Mouse (Mus musculus) cerebellum, adult 2 months (tissue): Measurements from ENCODE around the gene Irgc1. TPM values are rescaled to one million over a fixed set of nuclear protein-coding genes. Genes with fewer than 3 reads are reported as not detected.

Source experiments
- DNase-seq, 2 experiments: peaks; one replicate each; pipeline ENCODE4 v3.0.0; 2021
- H3K27ac ChIP-seq: fragments of 200-500 bp; 2 replicates; pipeline ENCODE4 v1.5.1; 2012; ENCODE audit warnings: low read length, control low read depth, inconsistent platforms; ENCODE audit not compliant: insufficient read depth
- H3K27me3 ChIP-seq: fragments of 200-500 bp; 2 replicates; pipeline ENCODE4 v1.6.1; 2012; ENCODE audit warnings: inconsistent platforms, mild to moderate bottlenecking, low read length, moderate library complexity; ENCODE audit not compliant: control insufficient read depth, insufficient read depth
- H3K4me1 ChIP-seq: fragments of 200-500 bp; 2 replicates; pipeline ENCODE4 v1.6.1; 2011; ENCODE audit warnings: low read length; ENCODE audit not compliant: control insufficient read depth, insufficient read depth
- H3K4me3 ChIP-seq: fragments of 200-500 bp; replicated peaks from 2 replicates; pipeline ENCODE3; 2011; ENCODE audit warnings: mild to moderate bottlenecking, low read depth, low read length, control low read depth; ENCODE audit not compliant: insufficient read depth
- CTCF ChIP-seq: fragments of 200-500 bp; IDR thresholded peaks from 2 replicates; pipeline ENCODE4 v1.5.1; 2011; ENCODE audit warnings: low read depth, mild to moderate bottlenecking, control low read depth, low read length, moderate library complexity, borderline replicate concordance; ENCODE audit not compliant: insufficient read depth
- POLR2A ChIP-seq: fragments of 200-500 bp; IDR thresholded peaks from 2 replicates; pipeline ENCODE4 v1.6.1; 2011; ENCODE audit warnings: low read length, control low read depth, borderline replicate concordance; ENCODE audit not compliant: insufficient read depth
- WGBS: fragments of 180-500 bp; shearing (Covaris S2); methylation state at CpG from one replicate; pipeline ENCODE4 v1.1.7; 2018; 5-methylcytosine and 5-hydroxymethylcytosine counted together
- polyA plus RNA-seq: library from polyadenylated mRNA; depleted of rRNA; stranded (reverse); fragments of >200 nt; gene quantifications from 2 replicates; pipeline ENCODE4 v1.2.3, GENCODE M21; 2012

Gene Irgc1
- polyA plus RNA-seq, 1 experiment: not detected

GRCm38 (mm10) chr7:24439191-24439590 is 12.9 kb downstream of the Irgc1 start:
- Histone ChIP-seq H3K27ac (no peak overlapping the region), H3K4me1 (peaks cover 27% of the 10 kb centered on the region), H3K27me3 (no peaks in the 10 kb centered on the region), H3K4me3 (no peak overlapping the region)
- TF ChIP-seq CTCF (no peak), POLR2A (no peak)
- WGBS: 77% methylated on average over 6 of the region's 6 CpGs
- DNase-seq: no peak

- H3K27ac ChIP-seq: peak overlapping the region; percentile 8
- no peaks in the 10 kb centered on the region for H3K27me3 ChIP-seq
- H3K4me1 ChIP-seq: peaks cover 33% of the 10 kb centered on the region
- 12% methylated on average over 10 of the region's 10 CpGs for WGBS
- no peak overlapping the region for H3K4me3 ChIP-seq
- peak; percentile 58 to 66 for DNase-seq
- TF ChIP-seq POLR2A: no peak
- no peak for TF ChIP-seq CTCF
These were observed 14.1 kb downstream of the Irgc1 start for GRCm38 (mm10) chr7:24437981-24438380.

DNA sequence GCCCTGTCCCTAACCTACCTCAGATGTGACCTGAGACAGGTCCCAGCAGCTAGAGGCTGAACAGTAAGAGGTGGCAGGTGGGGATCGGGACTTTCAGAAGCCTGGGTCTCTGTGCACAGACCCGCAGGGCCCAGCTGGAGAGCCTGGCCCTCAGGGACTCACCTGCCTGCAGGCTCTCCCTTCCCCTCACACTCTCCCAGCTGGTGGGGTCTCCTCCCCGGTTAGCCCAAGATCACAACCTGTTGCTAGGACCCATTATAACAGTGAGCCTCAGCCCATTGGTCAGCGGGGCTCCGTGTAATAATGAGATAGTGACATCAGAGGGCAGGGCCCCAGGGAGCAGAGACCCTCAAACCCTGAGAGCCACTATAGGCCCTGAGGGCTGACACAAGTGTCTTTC is 16.8 kb downstream of the Irgc1 start:
- 84% methylated on average over 5 of the region's 5 CpGs for WGBS
- no peak for DNase-seq

GRCm38 (mm10) chr7:24431713-24432112 is 20.4 kb downstream of the Irgc1 start:
- TF ChIP-seq CTCF (no peak), POLR2A (no peak)

More for the DNA sequence above, 16.8 kb downstream of the Irgc1 start:
- H3K27ac ChIP-seq: no peak overlapping the region
- TF ChIP-seq CTCF (no peak), POLR2A (no peak)
- peaks cover 60% of the 10 kb centered on the region for H3K4me1 ChIP-seq
- H3K4me3 ChIP-seq: no peak overlapping the region
- no peaks in the 10 kb centered on the region for H3K27me3 ChIP-seq

DNA sequence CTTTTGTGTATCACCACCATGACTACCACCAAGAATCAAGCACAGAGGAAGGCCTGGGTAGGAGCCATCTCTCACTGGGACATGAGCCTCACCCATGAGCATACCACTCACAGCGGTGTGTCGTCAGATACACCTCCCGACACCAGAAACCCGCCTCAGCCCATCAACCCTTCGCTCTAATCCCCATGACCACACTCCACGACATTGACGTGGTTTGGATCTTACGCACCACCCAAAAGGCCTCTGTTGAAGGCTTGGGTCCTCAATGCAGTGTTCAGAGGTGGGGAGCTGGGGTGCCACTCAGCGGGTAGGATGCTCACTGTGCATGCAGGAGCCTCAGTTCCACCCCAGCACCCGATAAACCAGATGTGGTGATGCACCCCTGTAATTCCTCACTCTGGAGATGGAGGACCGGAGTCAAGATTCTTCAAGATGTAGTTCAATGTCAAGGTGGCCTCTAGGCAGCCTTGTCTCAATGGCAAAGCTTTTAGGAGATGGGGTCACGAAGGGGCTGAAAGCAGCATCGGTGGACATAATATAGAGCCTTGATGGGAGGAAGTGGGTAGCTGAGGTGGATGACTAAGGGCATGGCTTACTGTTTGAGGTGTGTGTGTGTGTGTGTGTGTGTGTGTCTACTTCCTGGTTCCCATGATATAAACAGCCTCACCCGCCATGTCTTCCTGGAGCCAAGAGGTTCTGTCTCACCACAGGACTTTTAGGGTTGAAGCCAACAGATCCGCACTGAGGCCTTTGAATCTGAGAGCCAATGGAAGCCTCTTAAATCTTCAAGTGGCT is 21.3 kb downstream of the Irgc1 start:
- no peak for DNase-seq
- Histone ChIP-seq H3K27ac (peak overlapping the region; percentile 79), H3K4me1 (peaks cover 56% of the 10 kb centered on the region), H3K27me3 (no peaks in the 10 kb centered on the region), H3K4me3 (no peak overlapping the region)
- TF ChIP-seq POLR2A: no peak
- TF ChIP-seq CTCF: no peak
- WGBS: 83% methylated on average over 15 of the region's 15 CpGs

More at GRCm38 (mm10) chr7:24431713-24432112, 20.4 kb downstream of the Irgc1 start:
- H3K4me1 ChIP-seq: peaks cover 61% of the 10 kb centered on the region
- 81% methylated on average over 11 of the region's 11 CpGs for WGBS
- peak overlapping the region; percentile 9; the same call in 1 of the 2 replicates for H3K27ac ChIP-seq
- no peaks in the 10 kb centered on the region for H3K27me3 ChIP-seq
- no peak overlapping the region for H3K4me3 ChIP-seq
- no peak for DNase-seq

- 2% methylated on average over 16 of the region's 16 CpGs for WGBS
- peak overlapping the region; percentile 79 for H3K27ac ChIP-seq
- H3K4me1 ChIP-seq: peaks cover 66% of the 10 kb centered on the region
- H3K27me3 ChIP-seq: no peaks in the 10 kb centered on the region
- TF ChIP-seq CTCF (no peak), POLR2A (peak; percentile 24; the same call in 1 of the 2 replicates)
- no peak overlapping the region for H3K4me3 ChIP-seq
- DNase-seq: peak; percentile 96 to 99
These were observed 22.5 kb downstream of the Irgc1 start for GRCm38 (mm10) chr7:24429413-24430112.

DNA sequence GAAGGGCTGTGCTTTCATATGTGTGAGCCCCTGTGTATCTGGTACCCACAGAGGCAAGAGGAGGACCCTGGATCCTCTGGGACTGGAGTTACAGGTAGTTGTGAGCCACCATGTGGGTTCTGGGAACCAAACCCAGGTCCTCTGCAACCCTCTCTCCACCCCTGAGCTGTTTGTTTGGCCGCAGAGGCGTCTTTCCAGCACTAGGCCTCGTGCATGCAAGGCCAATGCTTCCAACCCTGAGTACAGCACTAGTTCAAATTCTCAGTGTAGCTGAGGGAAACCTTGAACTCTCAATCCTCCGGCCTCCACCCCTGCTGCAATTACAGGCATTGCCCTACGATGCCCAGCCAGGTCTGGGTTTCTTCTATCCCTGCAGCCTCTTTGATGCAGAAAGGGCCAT is 23.4 kb downstream of the Irgc1 start:
- TF ChIP-seq POLR2A (no peak), CTCF (no peak)
- WGBS: 78% methylated on average over 5 of the region's 5 CpGs
- H3K27me3 ChIP-seq: no peaks in the 10 kb centered on the region
- peaks cover 71% of the 10 kb centered on the region for H3K4me1 ChIP-seq
- DNase-seq: peak in 1 of 2 experiments; percentile 35
- peak overlapping the region; percentile 52; the same call in 1 of the 2 replicates for H3K27ac ChIP-seq
- no peak overlapping the region for H3K4me3 ChIP-seq
